Mouse (Mus musculus) liver, adult 2 months (tissue): Measurements from ENCODE around the gene Lcorl. TPM values are rescaled to one million over a fixed set of nuclear protein-coding genes. Genes with fewer than 3 reads are reported as not detected.
"Not testable (repeated sequence)": the region's sequence is repeated elsewhere in the genome, so short reads cannot be mapped to it uniquely, and the experiment has no call there.

ENCODE experiments used
- DNase-seq: peaks from one replicate; pipeline ENCODE4 v3.0.0-alpha.2; 2011; ENCODE audit warnings: low read depth, low spot score; ENCODE audit errors: extremely low read depth
- H3K27ac ChIP-seq: fragments of 200-500 bp; replicated peaks from 2 replicates; pipeline ENCODE4 v1.5.1; 2012; ENCODE audit warnings: low read depth, mild to moderate bottlenecking, control low read depth, inconsistent platforms, low read length; ENCODE audit not compliant: insufficient read depth
- H3K27me3 ChIP-seq: fragments of 200-500 bp; 2 replicates; pipeline ENCODE4 v1.6.1; 2012; ENCODE audit warnings: mild to moderate bottlenecking, moderate library complexity, low read length, inconsistent platforms; ENCODE audit not compliant: control insufficient read depth, insufficient read depth
- H3K36me3 ChIP-seq: fragments of 200-500 bp; 2 replicates; pipeline ENCODE4 v1.6.1; 2012; ENCODE audit warnings: low read length, inconsistent platforms; ENCODE audit not compliant: control insufficient read depth, insufficient read depth
- H3K4me1 ChIP-seq: fragments of 200-500 bp; 2 replicates; pipeline ENCODE4 v1.6.1; 2011; ENCODE audit warnings: low read length; ENCODE audit not compliant: control insufficient read depth, insufficient read depth
- H3K4me3 ChIP-seq: fragments of 200-500 bp; 2 replicates; pipeline ENCODE4 v1.5.1; 2011; ENCODE audit warnings: low read depth, mild to moderate bottlenecking, control low read depth, low read length, moderate library complexity; ENCODE audit not compliant: insufficient read depth
- H3K79me2 ChIP-seq: fragments of 200-500 bp; 2 replicates; pipeline ENCODE4 v1.6.1; 2012; ENCODE audit warnings: inconsistent platforms, mild to moderate bottlenecking, low read length, moderate library complexity; ENCODE audit not compliant: control insufficient read depth, insufficient read depth
- H3K9ac ChIP-seq: fragments of 200-500 bp; 2 replicates; pipeline ENCODE4 v1.6.1; 2012; ENCODE audit warnings: low read depth, mild to moderate bottlenecking, control low read depth, inconsistent platforms, low read length
- CTCF ChIP-seq: fragments of 200-500 bp; IDR thresholded peaks from 2 replicates; pipeline ENCODE4 v1.5.1; 2011; ENCODE audit warnings: low read depth, low read length, control low read depth
- POLR2A ChIP-seq: fragments of 200-500 bp; IDR thresholded peaks from 2 replicates; pipeline ENCODE4 v1.6.1; 2011; ENCODE audit warnings: low read length, control low read depth; ENCODE audit not compliant: insufficient read depth; ENCODE audit errors: extremely low read depth
- WGBS: fragments of 180-500 bp; shearing (Covaris S2); methylation state at CpG from one replicate; pipeline ENCODE4 v1.1.7; 2018; 5-methylcytosine and 5-hydroxymethylcytosine counted together
- polyA plus RNA-seq: library from polyadenylated mRNA; depleted of rRNA; stranded (reverse); fragments of >200 nt; gene quantifications from 2 replicates; pipeline ENCODE4 v1.2.3, GENCODE M21; 2012; rRNA removed
- total RNA-seq: library from RNA; depleted of rRNA; stranded (reverse); fragments of >200 nt; gene quantifications from 2 replicates; pipeline ENCODE4 v1.2.3, GENCODE M21; 2014; rRNA removed

Lcorl gene
- total and polyA plus RNA-seq, 2 experiments, result 4.3 to 11.5 TPM

DNA sequence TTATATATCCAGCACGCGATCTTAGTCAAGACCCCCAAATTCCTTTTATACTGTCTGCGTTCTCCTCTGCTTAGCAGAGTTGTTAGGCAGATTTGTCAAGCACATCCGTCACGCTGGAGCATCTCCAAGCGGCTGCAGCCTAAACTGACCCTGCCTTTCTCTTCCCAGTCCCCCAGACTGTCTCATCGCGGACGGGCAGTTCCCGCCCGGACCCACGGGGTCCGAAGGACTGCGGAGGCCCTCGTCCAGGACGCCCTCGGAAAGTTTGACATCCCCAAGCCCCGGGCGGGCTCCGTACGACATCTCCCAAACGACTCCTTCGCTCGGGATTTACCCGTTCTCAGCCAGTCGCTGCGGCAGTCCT, 188.2 kb downstream of the Lcorl start:
- Histone ChIP-seq H3K27me3 (no peaks in the 10 kb centered on the region), H3K79me2 (no peaks in the 10 kb centered on the region), H3K36me3 (no peaks in the 10 kb centered on the region), H3K9ac (peak overlapping the region; percentile 53), H3K4me1 (peaks cover 4% of the 10 kb centered on the region; the same call in 1 of the 2 replicates), H3K4me3 (peak overlapping the region; percentile 69), H3K27ac (peak overlapping the region; percentile 13)
- DNase-seq, result no peak
- WGBS, result under 1% methylated on average over 27 of the region's 27 CpGs
- TF ChIP-seq POLR2A, result no peak
- TF ChIP-seq CTCF, result no peak

- under 1% methylated on average over 3 of the region's 3 CpGs for WGBS
- TF ChIP-seq CTCF (no peak), POLR2A (no peak)
- no peaks in the 10 kb centered on the region for H3K36me3 ChIP-seq
- no peaks in the 10 kb centered on the region for H3K27me3 ChIP-seq
- H3K9ac ChIP-seq, result peak overlapping the region; percentile 53; the same call in 1 of the 2 replicates
- no peaks in the 10 kb centered on the region for H3K79me2 ChIP-seq
- peak overlapping the region; percentile 69; the same call in 1 of the 2 replicates for H3K4me3 ChIP-seq
- H3K27ac ChIP-seq, result no peak overlapping the region
- DNase-seq, result peak; percentile 35
- peaks cover 4% of the 10 kb centered on the region; the same call in 1 of the 2 replicates for H3K4me1 ChIP-seq
Observed at GRCm38 (mm10) chr5:45668831-45669230, 188.6 kb downstream of the Lcorl start.

DNA sequence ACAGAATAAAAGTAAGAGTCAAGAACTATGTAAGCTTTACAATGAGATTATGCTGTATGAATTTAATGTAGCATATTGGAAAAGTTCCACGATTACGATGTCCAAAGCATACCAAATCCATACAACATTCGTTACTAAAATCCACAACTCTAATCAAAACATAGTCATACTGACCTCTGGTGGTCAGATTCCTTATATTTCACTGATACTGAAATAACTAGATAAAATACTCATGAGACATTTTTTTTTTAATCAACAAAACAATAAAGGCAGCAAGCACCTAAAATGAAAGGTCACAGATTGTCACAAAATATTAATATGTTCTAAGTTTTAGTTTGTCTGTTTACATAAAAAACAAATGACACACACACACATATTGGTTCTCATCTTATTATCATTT, 189.1 kb downstream of the Lcorl start:
- Histone ChIP-seq H3K4me3 (no peak overlapping the region), H3K9ac (no peak overlapping the region), H3K27me3 (no peaks in the 10 kb centered on the region), H3K4me1 (peaks cover 4% of the 10 kb centered on the region; the same call in 1 of the 2 replicates), H3K36me3 (no peaks in the 10 kb centered on the region), H3K27ac (no peak overlapping the region), H3K79me2 (no peaks in the 10 kb centered on the region)
- DNase-seq, result peak; percentile 67
- WGBS, result 5% methylated on average over 3 of the region's 3 CpGs
- TF ChIP-seq POLR2A, result no peak
- TF ChIP-seq CTCF, result peak; percentile 18; the same call in 1 of the 2 replicates

GRCm38 (mm10) chr5:45658406-45658805, 199.0 kb downstream of the Lcorl start:
- not testable (repeated sequence) for H3K4me1 ChIP-seq, H3K27ac ChIP-seq, H3K9ac ChIP-seq, H3K27me3 ChIP-seq, DNase-seq, H3K36me3 ChIP-seq, H3K4me3 ChIP-seq, H3K79me2 ChIP-seq
- WGBS, result 96% methylated on average over 13 of the region's 13 CpGs

DNA sequence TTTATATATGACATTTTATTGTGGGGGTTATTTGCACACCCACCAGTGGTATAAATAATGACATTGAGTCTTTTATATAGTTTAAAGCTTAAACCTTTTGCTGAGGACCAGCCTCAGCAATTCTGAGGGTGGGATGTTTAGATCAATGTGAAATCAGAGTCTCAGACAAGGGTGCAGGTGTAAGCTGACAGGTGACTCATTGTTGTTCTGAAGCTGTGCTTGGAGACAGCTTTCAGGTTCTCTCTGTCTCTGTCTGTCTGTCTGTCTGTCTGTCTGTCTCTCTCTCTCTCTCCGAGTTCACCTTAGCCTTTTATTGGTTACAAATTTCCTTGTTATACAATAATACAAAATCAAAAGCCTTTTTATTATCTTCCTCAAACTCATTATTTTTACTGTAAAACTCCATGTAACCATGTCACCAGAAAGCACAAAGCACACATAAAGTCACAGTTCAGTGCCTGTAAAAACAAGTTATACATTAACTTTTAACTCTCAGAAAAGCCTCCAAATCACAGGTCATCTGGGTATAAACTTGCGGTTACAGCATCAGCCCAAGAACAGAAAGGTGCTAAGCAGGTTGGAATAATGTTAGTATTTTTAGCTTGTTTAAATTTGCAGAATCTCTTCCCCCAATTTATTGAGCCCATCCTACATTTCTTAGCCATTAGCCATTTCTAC, 206.2 kb downstream of the Lcorl start:
- 27% methylated on average over 2 of the region's 2 CpGs for WGBS
- no peaks in the 10 kb centered on the region for H3K79me2 ChIP-seq
- H3K36me3 ChIP-seq, result no peaks in the 10 kb centered on the region
- peak; percentile 83 for DNase-seq
- H3K4me1 ChIP-seq, result peaks cover 3% of the 10 kb centered on the region; the same call in 1 of the 2 replicates
- no peak overlapping the region for H3K9ac ChIP-seq
- H3K27me3 ChIP-seq, result no peaks in the 10 kb centered on the region
- no peak overlapping the region; the same call in 1 of the 2 replicates for H3K27ac ChIP-seq
- no peak overlapping the region for H3K4me3 ChIP-seq
- TF ChIP-seq CTCF (no peak), POLR2A (no peak)

Other genes starting within 250 kb of the Lcorl start
- gene Fam184b, start 218.0 kb downstream of the Lcorl start, total RNA-seq, result under 0.01 and 0.07 TPM in 2 replicates
- gene Fam184b, start 218.0 kb downstream of the Lcorl start, polyA plus RNA-seq, result 0.06 TPM in 2 replicates
- 0.46 and 1.1 TPM in 2 replicates for gene Ncapg, start 187.7 kb downstream of the Lcorl start, total RNA-seq
- 0.02 TPM in 1 of 2 replicates, not detected in the other for gene Ncapg, start 187.7 kb downstream of the Lcorl start, polyA plus RNA-seq